Mouse (Mus musculus) spleen, adult 2 months (tissue): ENCODE measurements around the gene Haus6. TPM values are rescaled to one million over a fixed set of nuclear protein-coding genes. Genes with fewer than 3 reads are reported as not detected.

Experiments used
- DNase-seq, 2 experiments: peaks; one replicate each; pipeline versions ENCODE4 v3.0.0 to v3.0.0-alpha.2; 2012 to 2021; ENCODE audit warnings: low spot score in 2 of 2, low read depth in 1 of 2
- H3K27ac ChIP-seq: fragments of 200-500 bp; 2 replicates; pipeline ENCODE4 v1.5.1; 2012; ENCODE audit warnings: low read length, inconsistent platforms; ENCODE audit not compliant: insufficient read depth
- H3K27me3 ChIP-seq: fragments of 200-500 bp; 2 replicates; pipeline ENCODE4 v1.6.1; 2012; ENCODE audit warnings: mild to moderate bottlenecking, moderate library complexity, low read length, inconsistent platforms; ENCODE audit not compliant: control insufficient read depth, insufficient read depth
- H3K36me3 ChIP-seq: fragments of 200-500 bp; 2 replicates; pipeline ENCODE4 v1.6.1; 2012; ENCODE audit warnings: mild to moderate bottlenecking, low read length, inconsistent platforms; ENCODE audit not compliant: control insufficient read depth, insufficient read depth
- H3K4me1 ChIP-seq: fragments of 200-500 bp; 2 replicates; pipeline ENCODE4 v1.6.1; 2011; ENCODE audit warnings: inconsistent platforms; ENCODE audit not compliant: control insufficient read depth, insufficient read depth, insufficient read length
- H3K4me3 ChIP-seq: fragments of 200-500 bp; 2 replicates; pipeline ENCODE4 v1.5.1; 2011; ENCODE audit warnings: mild to moderate bottlenecking, inconsistent platforms; ENCODE audit not compliant: insufficient read depth, insufficient read length; ENCODE audit errors: extremely low read depth
- CTCF ChIP-seq: fragments of 200-500 bp; IDR thresholded peaks from 2 replicates; pipeline ENCODE4 v1.5.1; 2011; ENCODE audit warnings: mild to moderate bottlenecking, inconsistent platforms; ENCODE audit not compliant: insufficient read depth, insufficient read length, insufficient replicate concordance; ENCODE audit errors: extremely low read depth
- POLR2A ChIP-seq: fragments of 200-500 bp; IDR thresholded peaks from 2 replicates; pipeline ENCODE4 v1.6.1; 2011; ENCODE audit warnings: low read depth, low read length, inconsistent platforms
- WGBS: fragments of 180-500 bp; shearing (Covaris S2); methylation state at CpG from one replicate; pipeline ENCODE4 v1.1.7; 2018; 5-methylcytosine and 5-hydroxymethylcytosine counted together
- polyA plus RNA-seq: library from polyadenylated mRNA; depleted of rRNA; stranded (reverse); fragments of >200 nt; gene quantifications from 2 replicates; pipeline ENCODE4 v1.2.3, GENCODE M21; 2012

Haus6 gene
- polyA plus RNA-seq, 1 experiment = 8.8 TPM

GRCm38 (mm10) chr4:86574939-86575282 lies 36.9 kb downstream of the Haus6 start:
- no peaks in the 10 kb centered on the region for H3K27me3 ChIP-seq
- peak overlapping the region; percentile 96 for H3K4me3 ChIP-seq
- TF ChIP-seq POLR2A (no peak), CTCF (no peak)
- no peak for DNase-seq
- H3K4me1 ChIP-seq = peaks cover 13% of the 10 kb centered on the region; the same call in 1 of the 2 replicates
- 20% methylated on average over 6 of the region's 6 CpGs for WGBS
- no peaks in the 10 kb centered on the region for H3K36me3 ChIP-seq
- H3K27ac ChIP-seq = peak overlapping the region; percentile 99

GRCm38 (mm10) chr4:86561061-86561460 lies 50.8 kb downstream of the Haus6 start:
- H3K27me3 ChIP-seq = no peaks in the 10 kb centered on the region
- H3K4me1 ChIP-seq = no peaks in the 10 kb centered on the region
- no peak for DNase-seq
- H3K27ac ChIP-seq = no peak overlapping the region
- TF ChIP-seq POLR2A = no peak
- TF ChIP-seq CTCF = no peak
- 94% methylated on average over 3 of the region's 3 CpGs for WGBS
- H3K4me3 ChIP-seq = no peak overlapping the region
- no peaks in the 10 kb centered on the region for H3K36me3 ChIP-seq

- Histone ChIP-seq H3K36me3 (no peaks in the 10 kb centered on the region), H3K4me3 (no peak overlapping the region), H3K27me3 (no peaks in the 10 kb centered on the region), H3K27ac (no peak overlapping the region), H3K4me1 (no peaks in the 10 kb centered on the region)
- TF ChIP-seq CTCF = no peak
- TF ChIP-seq POLR2A = no peak
- DNase-seq = no peak
- WGBS = 73% methylated on average over 4 of the region's 4 CpGs
These were observed 52.8 kb downstream of the Haus6 start for GRCm38 (mm10) chr4:86559006-86559405.

GRCm38 (mm10) chr4:86558228-86558627 lies 53.6 kb downstream of the Haus6 start, which contains the start of gene Saxo1:
TSS of gene Saxo1 (minus strand) at chr4:86558328.
- TF ChIP-seq POLR2A (no peak), CTCF (no peak)
- Histone ChIP-seq H3K27ac (no peak within 1 kb of the TSS), H3K27me3 (no peaks in the 10 kb centered on the region), H3K4me3 (no peak within 1 kb of the TSS), H3K4me1 (no peaks in the 10 kb centered on the region), H3K36me3 (no peaks in the 10 kb centered on the region)
- DNase-seq = no peak
- WGBS = 89% methylated on average over 7 of the region's 7 CpGs

GRCm38 (mm10) chr4:86557371-86557770 lies 54.5 kb downstream of the Haus6 start:
- TF ChIP-seq POLR2A = no peak
- no peak for TF ChIP-seq CTCF
- Histone ChIP-seq H3K27ac (no peak overlapping the region), H3K4me1 (no peaks in the 10 kb centered on the region), H3K36me3 (no peaks in the 10 kb centered on the region), H3K27me3 (no peaks in the 10 kb centered on the region), H3K4me3 (no peak overlapping the region)
- DNase-seq = no peak
- WGBS = 78% methylated on average over 7 of the region's 7 CpGs

GRCm38 (mm10) chr4:86555035-86555707 lies 56.7 kb downstream of the Haus6 start:
- Histone ChIP-seq H3K27ac (no peak overlapping the region), H3K4me3 (no peak overlapping the region), H3K4me1 (no peaks in the 10 kb centered on the region), H3K27me3 (no peaks in the 10 kb centered on the region), H3K36me3 (no peaks in the 10 kb centered on the region)
- 26% methylated on average over 6 of the region's 6 CpGs for WGBS
- no peak for DNase-seq
- TF ChIP-seq CTCF (0 out of 2 replicates have a peak, but pooled peaks have one; percentile 20), POLR2A (no peak)

- no peak overlapping the region for H3K4me3 ChIP-seq
- TF ChIP-seq CTCF (no peak), POLR2A (no peak)
- no peaks in the 10 kb centered on the region for H3K4me1 ChIP-seq
- no peak overlapping the region for H3K27ac ChIP-seq
- no peak for DNase-seq
- H3K36me3 ChIP-seq = no peaks in the 10 kb centered on the region
- H3K27me3 ChIP-seq = no peaks in the 10 kb centered on the region
- 38% methylated on average over 9 of the region's 9 CpGs for WGBS
These were observed 63.5 kb downstream of the Haus6 start for GRCm38 (mm10) chr4:86548332-86548731.

GRCm38 (mm10) chr4:86545615-86546014 lies 66.2 kb downstream of the Haus6 start:
- 68% methylated on average over 5 of the region's 5 CpGs for WGBS
- Histone ChIP-seq H3K4me3 (no peak overlapping the region), H3K36me3 (no peaks in the 10 kb centered on the region), H3K27me3 (no peaks in the 10 kb centered on the region), H3K4me1 (no peaks in the 10 kb centered on the region), H3K27ac (no peak overlapping the region)
- DNase-seq = no peak
- TF ChIP-seq CTCF (no peak), POLR2A (no peak)
